Mouse (Mus musculus): Measurements from ENCODE around the gene Trmt13.

GRCm38 (mm10) chr3:116542532-116542931 is 71.9 kb downstream of the Trmt13 start:
- TF ChIP-seq POLR2A (IDR thresholded peaks at IDR 0.05; ENCODE audit: extremely low read depth, insufficient read depth, low read length) (no peak), CTCF (IDR thresholded peaks at IDR 0.05; ENCODE audit: extremely low read depth, insufficient read depth, low read length) (no peak)
